Mouse (Mus musculus) CD4-positive naive resting alpha-beta T cell, adult 76 days (primary cell): ENCODE results near the gene Gm10310. TPM values are rescaled to one million over a fixed set of nuclear protein-coding genes. Genes with fewer than 3 reads are reported as not detected.

Source experiments
- total RNA-seq: library from RNA; stranded (reverse); gene quantifications from one replicate; pipeline ENCODE4 v1.2.4, GENCODE M21; 2023

The Gm10310 gene
- total RNA-seq = not detected

GRCm38 (mm10) chr10:129984962-129985361 lies at the start of gene Gm10310:
TSS of gene Gm10310 (minus strand) at chr10:129985062.

GRCm38 (mm10) chr10:130030048-130030447 lies 45.2 kb upstream of the Gm10310 start, which contains the start of gene Olfr821:
TSS of gene Olfr821 (plus strand) at chr10:130030348.

GRCm38 (mm10) chr10:130012321-130012720 lies 27.5 kb upstream of the Gm10310 start, which contains the start of gene Olfr820:
TSS of gene Olfr820 (plus strand) at chr10:130012621.

GRCm38 (mm10) chr10:129976040-129976439 lies 8.8 kb downstream of the Gm10310 start, which contains the start of gene Olfr247:
TSS of gene Olfr247 (minus strand) at chr10:129976140.

GRCm38 (mm10) chr10:129967166-129967565 lies 17.7 kb downstream of the Gm10310 start, which contains the start of gene Olfr819:
TSS of gene Olfr819 (minus strand) at chr10:129967266.

GRCm38 (mm10) chr10:129949000-129949399 lies 35.9 kb downstream of the Gm10310 start, which contains the start of gene Olfr818:
TSS of gene Olfr818 (minus strand) at chr10:129949100.

Other genes with a start within 250 kb of the Gm10310 start
- gene Olfr806, start 243.1 kb downstream of the Gm10310 start, total RNA-seq = not detected
- gene Olfr807, start 227.3 kb downstream of the Gm10310 start, total RNA-seq = not detected
- gene Olfr808, start 219.6 kb downstream of the Gm10310 start, total RNA-seq = not detected
- gene Olfr809, start 210.4 kb downstream of the Gm10310 start, total RNA-seq = not detected
- not detected for gene Olfr810, start 190.1 kb downstream of the Gm10310 start, total RNA-seq
- not detected for gene Olfr811, start 180.7 kb downstream of the Gm10310 start, total RNA-seq
- gene Olfr812, start 139.0 kb downstream of the Gm10310 start, total RNA-seq = not detected
- gene Olfr813, start 129.7 kb downstream of the Gm10310 start, total RNA-seq = not detected
- gene Olfr814, start 105.2 kb downstream of the Gm10310 start, total RNA-seq = not detected
- gene Olfr815, start 79.2 kb downstream of the Gm10310 start, total RNA-seq = not detected
- not detected for gene Olfr816, start 69.5 kb downstream of the Gm10310 start, total RNA-seq
- gene Olfr818, start 36.0 kb downstream of the Gm10310 start, total RNA-seq = not detected
- gene Olfr819, start 17.8 kb downstream of the Gm10310 start, total RNA-seq = not detected
- gene Olfr247, start 8.9 kb downstream of the Gm10310 start, total RNA-seq = not detected
- gene Olfr820, start 27.6 kb upstream of the Gm10310 start, total RNA-seq = not detected
- gene Olfr821, start 45.3 kb upstream of the Gm10310 start, total RNA-seq = not detected
- gene Olfr822, start 86.1 kb upstream of the Gm10310 start, total RNA-seq = not detected
- not detected for gene Olfr823, start 130.3 kb upstream of the Gm10310 start, total RNA-seq
- not detected for gene Olfr824, start 144.9 kb upstream of the Gm10310 start, total RNA-seq
- gene Olfr825, start 181.7 kb upstream of the Gm10310 start, total RNA-seq = not detected
- not detected for gene Olfr826, start 199.1 kb upstream of the Gm10310 start, total RNA-seq
- gene Olfr827, start 229.3 kb upstream of the Gm10310 start, total RNA-seq = not detected